Mouse (Mus musculus) cerebellum, postnatal 14 days (tissue): ENCODE measurements at regions not wholly inside any gene's neighbourhood (a gene's known extent, or its start where the extent isn't known, plus 50 kb on each side); places are given as distances from the start of the nearest gene placed in this dataset.

Experiments used
- DNase-seq, 2 experiments: peaks; one replicate each; pipeline ENCODE4 v3.0.0; 2021; ENCODE audit warnings: mixed read lengths in 2 of 2

- DNase-seq, result no peak
Observed at GRCm38 (mm10) chr8:29765831-29766230, 2318.4 kb downstream of the Poteg start.

GRCm38 (mm10) chr8:29766252-29766920 lies 2318.9 kb downstream of the Poteg start:
- no peak for DNase-seq

- peak; percentile 14 to 21 for DNase-seq
Observed at GRCm38 (mm10) chr8:29777081-29777785, 2329.8 kb downstream of the Poteg start.

GRCm38 (mm10) chr8:29789207-29789606 lies 2341.7 kb downstream of the Poteg start:
- DNase-seq, result no peak

- DNase-seq, result no peak
Observed at GRCm38 (mm10) chr8:29790029-29790428, 2342.6 kb downstream of the Poteg start.

GRCm38 (mm10) chr8:29807274-29807673 lies 2359.8 kb downstream of the Poteg start:
- DNase-seq, result no peak

GRCm38 (mm10) chr8:29836044-29836443 lies 2388.6 kb downstream of the Poteg start:
- no peak for DNase-seq
